Mouse (Mus musculus) left cerebral cortex, postnatal 36 days (tissue): Measurements from ENCODE around the gene Gm12169. TPM values are rescaled to one million over a fixed set of nuclear protein-coding genes. Genes with fewer than 3 reads are reported as not detected.

ENCODE experiments used
- DNase-seq, 2 experiments: peaks; one replicate each; pipeline ENCODE4 v3.0.0; 2021 to 2022; ENCODE audit warnings: low spot score in 2 of 2, mixed read lengths in 1 of 2
- intact Hi-C: fragments of 180-260 bp; cut with DNase I; formaldehyde crosslinking; loops from one replicate; pipeline ENCODE4 v1.15.1; 2025
- total RNA-seq, 2 experiments: library from RNA; stranded (reverse); gene quantifications; 2 replicates each; pipeline ENCODE4 v1.2.3; 2021

The Gm12169 gene
- total RNA-seq, 2 experiments from 2014 or later, result not detected

- no peak for DNase-seq
- intact Hi-C loops, result no loop called here
Measured at GRCm38 (mm10) chr11:46582741-46583140, 58.7 kb downstream of the Gm12169 start.

Other genes starting within 250 kb of the Gm12169 start
- gene Cyfip2, start 211.4 kb upstream of the Gm12169 start, total RNA-seq, result 100 to 1,000 TPM; 562 to 605 TPM
- under 1 TPM; 0.25 to 0.52 TPM for gene Itk, start 134.7 kb upstream of the Gm12169 start, total RNA-seq
- gene Fam71b, start 127.7 kb upstream of the Gm12169 start, total RNA-seq, result not detected
- 10 to 100 TPM; 26.4 to 28.8 TPM for gene Med7, start 87.3 kb upstream of the Gm12169 start, total RNA-seq
- gene Havcr2, start 69.3 kb upstream of the Gm12169 start, total RNA-seq, result 1 to 10 TPM; 2.5 to 2.6 TPM
- gene BC053393, start 47.3 kb downstream of the Gm12169 start, total RNA-seq, result under 1 TPM in 1 of 2 experiments, not detected in 1; 0.18 TPM
- not detected for gene Dppa1, start 105.0 kb downstream of the Gm12169 start, total RNA-seq
- not detected for gene Timd2, start 182.8 kb downstream of the Gm12169 start, total RNA-seq
- not detected for gene Havcr1, start 210.9 kb downstream of the Gm12169 start, total RNA-seq